Mouse (Mus musculus): ENCODE data around the gene Xpnpep1. TPM values are rescaled to one million over a fixed set of nuclear protein-coding genes. Genes with fewer than 3 reads are reported as not detected.

Xpnpep1 gene
- polyA plus RNA-seq, 1 experiment from 2014 or later, result 177 TPM

DNA sequence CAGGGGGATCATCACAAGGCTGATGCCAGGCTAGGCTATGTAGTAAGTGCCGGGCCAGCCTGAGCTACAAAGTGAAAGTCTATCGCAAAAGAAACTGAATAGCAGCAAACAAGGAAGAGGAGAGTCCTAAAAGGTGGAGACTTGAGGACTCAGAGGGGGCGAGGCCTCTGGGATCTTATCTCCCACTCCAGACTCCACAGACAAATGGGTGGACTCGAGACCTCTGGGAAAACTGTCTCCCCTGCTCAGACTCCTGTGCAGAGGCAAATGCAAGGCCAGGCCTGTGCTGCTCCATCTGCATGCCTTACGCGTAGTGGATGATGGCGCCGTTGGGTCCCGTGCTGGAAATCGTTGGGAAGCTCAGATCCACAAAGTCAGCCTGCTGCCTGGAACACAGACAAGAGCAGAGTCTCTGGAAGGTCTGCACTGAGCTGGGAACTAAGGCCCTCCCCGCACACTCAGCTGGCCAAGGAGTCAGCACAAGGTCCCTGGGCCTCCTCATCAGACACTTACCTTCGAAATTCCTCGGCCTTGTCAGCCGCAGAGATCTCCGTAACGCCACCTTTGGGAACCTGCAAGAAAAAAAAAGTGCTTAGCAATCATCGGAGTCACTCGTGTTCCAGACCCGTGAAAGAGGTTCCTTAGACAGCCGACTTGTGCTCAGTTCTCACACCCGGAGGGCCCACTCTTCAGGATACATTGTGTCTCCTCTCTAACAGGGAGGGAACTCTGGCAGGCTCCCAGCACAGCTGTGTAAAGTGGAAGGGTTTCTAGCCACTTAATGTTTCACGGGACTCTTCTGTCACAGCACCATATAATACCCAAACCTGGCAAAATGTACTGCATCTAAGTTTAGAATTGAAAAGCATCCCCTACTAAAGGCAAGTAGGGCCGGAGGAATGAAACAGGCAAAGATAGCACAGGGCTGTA, 37.6 kb downstream of the Xpnpep1 start:
- H3K9ac ChIP-seq (replicated peaks; ENCODE audit: low read length), result no peak overlapping the region
- no peaks in the 10 kb centered on the region for H3K4me1 ChIP-seq (ENCODE audit: control insufficient read depth, insufficient read depth, low read length)
- H3K27ac ChIP-seq (replicated peaks; ENCODE audit: low read depth, low read length), result no peak overlapping the region
- ATAC-seq (replicated peaks; ENCODE audit: insufficient number of reproducible peaks, low FRiP score, low TSS enrichment, low read depth), result no peak
- H3K4me2 ChIP-seq (ENCODE audit: low read depth, low read length), result no peak overlapping the region
- no peak overlapping the region for H3K4me3 ChIP-seq (ENCODE audit: low read depth, low read length)
- DNase-seq (ENCODE audit: low spot score), result no peak
- WGBS, result 94% methylated on average over 23 of the region's 23 CpGs
- H3K27me3 ChIP-seq (ENCODE audit: control insufficient read depth, insufficient read depth, low read length), result no peaks in the 10 kb centered on the region
- H3K36me3 ChIP-seq (replicated peaks; ENCODE audit: control insufficient read depth, insufficient read depth, low read depth, low read length), result peaks cover 2% of the 10 kb centered on the region
- H3K9me3 ChIP-seq (replicated peaks; ENCODE audit: control insufficient read depth, low read length), result no peaks in the 10 kb centered on the region

DNA sequence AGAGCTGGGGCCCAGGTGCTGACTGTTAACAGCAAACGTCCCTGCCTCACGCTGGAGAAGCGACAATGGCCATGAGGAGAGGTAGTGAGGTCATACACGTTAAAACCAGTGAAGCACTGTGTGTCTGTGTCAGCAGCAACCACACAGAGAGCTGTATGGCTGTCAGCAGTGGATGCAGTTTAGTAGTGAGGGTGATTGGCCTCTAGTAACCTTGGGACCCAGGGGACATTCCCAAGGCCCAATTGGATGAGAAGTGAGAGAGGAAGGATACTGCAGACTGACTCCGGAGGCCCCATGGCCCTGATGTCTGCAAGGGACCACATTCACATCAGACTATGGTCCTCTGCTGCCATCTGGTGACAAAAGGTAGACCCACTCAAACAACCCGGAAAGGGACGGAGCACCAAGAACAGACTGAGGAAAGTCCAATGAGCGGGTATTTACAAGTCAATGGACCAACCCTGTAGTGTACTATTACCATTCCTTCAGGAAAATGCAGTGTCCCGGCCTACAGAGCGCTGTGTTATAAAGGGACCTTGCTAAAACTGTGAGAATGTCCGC, 47.1 kb downstream of the Xpnpep1 start:
- peak; percentile 66 for DNase-seq (ENCODE audit: low spot score)
- Histone ChIP-seq H3K27me3 (ENCODE audit: control insufficient read depth, insufficient read depth, low read length) (no peaks in the 10 kb centered on the region), H3K36me3 (replicated peaks; ENCODE audit: control insufficient read depth, insufficient read depth, low read depth, low read length) (peaks cover 3% of the 10 kb centered on the region; the same call in 1 of the 2 replicates), H3K9ac (replicated peaks; ENCODE audit: low read length) (no peak overlapping the region), H3K4me1 (ENCODE audit: control insufficient read depth, insufficient read depth, low read length) (no peaks in the 10 kb centered on the region), H3K4me3 (ENCODE audit: low read depth, low read length) (no peak overlapping the region), H3K4me2 (ENCODE audit: low read depth, low read length) (no peak overlapping the region), H3K9me3 (replicated peaks; ENCODE audit: control insufficient read depth, low read length) (no peaks in the 10 kb centered on the region), H3K27ac (replicated peaks; ENCODE audit: low read depth, low read length) (no peak overlapping the region)
- 75% methylated on average over 11 of the region's 11 CpGs for WGBS
- peak; percentile 48; the same call in 1 of the 2 replicates for ATAC-seq (replicated peaks; ENCODE audit: insufficient number of reproducible peaks, low FRiP score, low TSS enrichment, low read depth)

DNA sequence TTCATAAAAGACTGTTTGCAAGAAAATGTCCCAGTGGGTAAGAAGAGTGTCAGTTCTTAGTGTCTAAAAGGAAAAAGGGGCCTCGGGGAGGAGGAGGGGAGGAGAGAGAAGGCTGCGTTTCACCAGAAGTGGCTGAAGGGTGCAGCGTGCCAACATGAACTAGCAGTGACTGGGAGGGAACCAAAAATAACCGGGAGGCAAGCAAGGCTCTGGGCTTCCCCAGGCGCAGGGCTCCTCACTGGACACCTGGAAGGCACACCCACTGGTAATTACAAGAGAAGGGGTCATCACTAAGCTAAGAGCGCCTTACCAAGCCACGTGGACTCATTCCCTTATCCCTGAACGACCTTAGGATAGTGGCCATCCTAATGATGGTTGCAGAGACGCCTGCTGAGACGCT, 48.1 kb downstream of the Xpnpep1 start:
- Histone ChIP-seq H3K27me3 (ENCODE audit: control insufficient read depth, insufficient read depth, low read length) (no peaks in the 10 kb centered on the region), H3K4me2 (ENCODE audit: low read depth, low read length) (no peak overlapping the region), H3K9me3 (replicated peaks; ENCODE audit: control insufficient read depth, low read length) (no peaks in the 10 kb centered on the region), H3K4me1 (ENCODE audit: control insufficient read depth, insufficient read depth, low read length) (no peaks in the 10 kb centered on the region), H3K4me3 (ENCODE audit: low read depth, low read length) (no peak overlapping the region), H3K36me3 (replicated peaks; ENCODE audit: control insufficient read depth, insufficient read depth, low read depth, low read length) (peaks cover 3% of the 10 kb centered on the region; the same call in 1 of the 2 replicates), H3K9ac (replicated peaks; ENCODE audit: low read length) (no peak overlapping the region), H3K27ac (replicated peaks; ENCODE audit: low read depth, low read length) (no peak overlapping the region)
- WGBS, result 92% methylated on average over 10 of the region's 10 CpGs
- ATAC-seq (replicated peaks; ENCODE audit: insufficient number of reproducible peaks, low FRiP score, low TSS enrichment, low read depth) (no peak), DNase-seq (ENCODE audit: low spot score) (no peak)

DNA sequence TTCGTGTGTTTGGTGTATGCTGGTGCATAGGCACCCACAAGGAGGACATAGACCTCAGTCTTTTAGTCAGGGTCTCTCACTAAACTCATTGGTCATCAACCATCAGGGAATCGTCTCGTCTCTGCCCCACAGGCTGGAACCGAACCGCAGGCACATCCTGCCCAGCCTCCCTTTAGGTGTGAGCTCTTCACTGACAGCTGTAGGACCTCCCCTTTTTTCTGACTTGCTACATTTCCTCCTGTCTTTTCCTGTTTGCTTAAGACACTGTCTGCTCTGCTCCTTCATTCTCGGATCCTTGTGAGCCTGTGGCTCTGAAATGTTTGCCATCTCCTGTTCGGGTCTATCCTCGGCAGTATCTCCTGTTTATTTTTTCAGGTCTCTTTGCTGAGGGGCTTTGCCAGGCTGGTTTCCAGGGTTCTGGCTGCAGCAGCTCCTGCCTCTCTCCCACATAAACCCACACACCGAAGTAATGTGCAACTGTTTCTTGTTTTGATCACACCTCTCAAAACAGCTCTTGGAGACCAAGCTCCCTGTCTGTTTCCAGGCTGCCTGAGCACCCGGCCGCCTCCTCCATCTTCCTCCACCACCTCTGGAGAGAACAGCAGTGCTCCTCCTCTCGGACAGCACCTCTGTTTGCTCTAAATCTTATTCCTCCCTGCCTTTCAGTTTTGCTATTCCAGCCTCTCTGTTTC, 60.8 kb downstream of the Xpnpep1 start:
- DNase-seq (ENCODE audit: low spot score), result no peak
- Histone ChIP-seq H3K36me3 (replicated peaks; ENCODE audit: control insufficient read depth, insufficient read depth, low read depth, low read length) (no peaks in the 10 kb centered on the region), H3K9me3 (replicated peaks; ENCODE audit: control insufficient read depth, low read length) (no peaks in the 10 kb centered on the region), H3K4me1 (ENCODE audit: control insufficient read depth, insufficient read depth, low read length) (no peaks in the 10 kb centered on the region), H3K27me3 (ENCODE audit: control insufficient read depth, insufficient read depth, low read length) (no peaks in the 10 kb centered on the region), H3K4me3 (ENCODE audit: low read depth, low read length) (no peak overlapping the region), H3K4me2 (ENCODE audit: low read depth, low read length) (no peak overlapping the region), H3K27ac (replicated peaks; ENCODE audit: low read depth, low read length) (no peak overlapping the region), H3K9ac (replicated peaks; ENCODE audit: low read length) (no peak overlapping the region)
- ATAC-seq (replicated peaks; ENCODE audit: insufficient number of reproducible peaks, low FRiP score, low TSS enrichment, low read depth), result no peak
- 75% methylated on average over 12 of the region's 12 CpGs for WGBS

DNA sequence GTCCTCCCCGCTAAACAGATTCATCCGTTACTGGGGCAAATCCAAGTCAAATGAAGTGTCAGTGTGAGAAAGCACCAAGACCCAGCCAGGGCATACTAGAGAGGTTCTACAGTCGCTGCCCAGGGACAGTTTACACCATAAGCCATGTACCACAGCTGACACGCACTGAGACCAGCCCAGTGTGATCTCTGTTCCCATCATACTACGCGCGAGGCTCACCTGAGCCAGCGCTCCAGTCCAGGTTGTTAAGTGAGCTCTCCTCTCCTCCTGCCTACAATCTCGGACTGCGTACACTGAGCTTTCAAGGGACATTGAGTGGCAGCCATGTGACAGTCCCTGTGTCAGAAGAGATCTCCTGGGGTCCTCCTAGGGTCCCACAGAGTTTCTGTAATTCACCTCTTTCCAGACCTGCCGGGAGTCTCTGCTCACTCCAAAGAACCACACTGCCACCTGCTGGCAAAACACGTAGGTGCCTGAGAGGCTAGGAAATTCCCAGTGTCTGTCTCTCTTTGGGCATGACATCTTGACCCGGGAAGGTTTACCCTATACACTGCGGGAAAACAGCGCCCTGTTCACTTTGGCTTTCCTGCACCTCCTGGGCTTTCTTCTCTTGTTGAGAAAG, 64.3 kb downstream of the Xpnpep1 start:
- Histone ChIP-seq H3K4me1 (ENCODE audit: control insufficient read depth, insufficient read depth, low read length) (no peaks in the 10 kb centered on the region), H3K27me3 (ENCODE audit: control insufficient read depth, insufficient read depth, low read length) (no peaks in the 10 kb centered on the region), H3K9ac (replicated peaks; ENCODE audit: low read length) (no peak overlapping the region), H3K4me3 (ENCODE audit: low read depth, low read length) (no peak overlapping the region), H3K36me3 (replicated peaks; ENCODE audit: control insufficient read depth, insufficient read depth, low read depth, low read length) (no peaks in the 10 kb centered on the region), H3K9me3 (replicated peaks; ENCODE audit: control insufficient read depth, low read length) (no peaks in the 10 kb centered on the region), H3K27ac (replicated peaks; ENCODE audit: low read depth, low read length) (no peak overlapping the region), H3K4me2 (ENCODE audit: low read depth, low read length) (no peak overlapping the region)
- WGBS, result 49% methylated on average over 15 of the region's 15 CpGs
- DNase-seq (ENCODE audit: low spot score) (peak; percentile 83), ATAC-seq (replicated peaks; ENCODE audit: insufficient number of reproducible peaks, low FRiP score, low TSS enrichment, low read depth) (peak; percentile 53)

DNA sequence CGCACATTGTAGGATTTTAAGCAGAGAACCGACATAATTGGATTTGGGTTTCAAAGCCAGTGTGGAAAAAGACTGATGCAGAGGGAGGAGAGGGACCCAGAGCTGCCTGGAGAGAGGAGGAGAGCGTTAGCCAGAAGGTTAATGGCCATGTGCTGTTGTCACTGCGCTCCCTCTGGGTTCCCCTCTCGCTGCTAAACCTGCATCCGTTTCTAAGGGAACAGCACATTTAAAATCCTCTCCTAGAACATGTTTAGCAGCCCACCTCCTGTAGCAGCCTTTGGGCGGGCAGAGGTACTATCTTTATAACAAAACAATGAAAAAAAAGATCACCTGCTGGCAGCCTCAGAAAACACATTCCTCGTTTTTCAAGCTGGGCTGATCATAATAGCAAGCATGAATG, 73.7 kb downstream of the Xpnpep1 start:
- no peaks in the 10 kb centered on the region for H3K36me3 ChIP-seq (replicated peaks; ENCODE audit: control insufficient read depth, insufficient read depth, low read depth, low read length)
- H3K9ac ChIP-seq (replicated peaks; ENCODE audit: low read length), result no peak overlapping the region
- DNase-seq (ENCODE audit: low spot score), result no peak
- WGBS, result 61% methylated on average over 8 of the region's 8 CpGs
- H3K4me1 ChIP-seq (ENCODE audit: control insufficient read depth, insufficient read depth, low read length), result no peaks in the 10 kb centered on the region
- H3K4me2 ChIP-seq (ENCODE audit: low read depth, low read length), result no peak overlapping the region
- H3K9me3 ChIP-seq (replicated peaks; ENCODE audit: control insufficient read depth, low read length), result no peaks in the 10 kb centered on the region
- ATAC-seq (replicated peaks; ENCODE audit: insufficient number of reproducible peaks, low FRiP score, low TSS enrichment, low read depth), result no peak
- no peak overlapping the region for H3K27ac ChIP-seq (replicated peaks; ENCODE audit: low read depth, low read length)
- H3K4me3 ChIP-seq (ENCODE audit: low read depth, low read length), result no peak overlapping the region
- no peaks in the 10 kb centered on the region for H3K27me3 ChIP-seq (ENCODE audit: control insufficient read depth, insufficient read depth, low read length)

DNA sequence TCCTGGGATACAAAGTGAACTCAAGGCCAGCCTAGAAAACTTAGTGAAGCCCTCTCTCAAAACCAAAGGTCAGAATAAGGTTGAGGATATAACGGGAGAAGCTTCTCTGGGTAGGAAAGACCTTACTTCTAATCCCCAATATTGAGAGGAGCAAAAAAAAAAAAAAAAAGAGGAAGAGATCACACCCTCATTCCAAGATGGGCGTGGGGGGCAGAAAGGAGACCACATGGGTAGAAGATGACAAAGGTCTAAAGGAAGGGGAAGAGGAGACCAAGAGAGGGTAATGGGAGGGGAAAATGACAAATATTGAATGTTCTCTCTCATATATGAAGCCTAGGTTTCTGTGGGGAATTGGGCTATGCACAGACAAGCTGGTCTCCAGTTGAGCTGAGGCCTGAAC, 77.3 kb downstream of the Xpnpep1 start:
- H3K4me2 ChIP-seq (ENCODE audit: low read depth, low read length), result no peak overlapping the region
- no peak overlapping the region for H3K4me3 ChIP-seq (ENCODE audit: low read depth, low read length)
- ATAC-seq (replicated peaks; ENCODE audit: insufficient number of reproducible peaks, low FRiP score, low TSS enrichment, low read depth), result no peak
- H3K4me1 ChIP-seq (ENCODE audit: control insufficient read depth, insufficient read depth, low read length), result no peaks in the 10 kb centered on the region
- H3K27ac ChIP-seq (replicated peaks; ENCODE audit: low read depth, low read length), result no peak overlapping the region
- no peak for DNase-seq (ENCODE audit: low spot score)
- H3K27me3 ChIP-seq (ENCODE audit: control insufficient read depth, insufficient read depth, low read length), result no peaks in the 10 kb centered on the region
- H3K9ac ChIP-seq (replicated peaks; ENCODE audit: low read length), result no peak overlapping the region
- no peaks in the 10 kb centered on the region for H3K9me3 ChIP-seq (replicated peaks; ENCODE audit: control insufficient read depth, low read length)
- WGBS, result 86% methylated on average over 2 of the region's 2 CpGs
- no peaks in the 10 kb centered on the region for H3K36me3 ChIP-seq (replicated peaks; ENCODE audit: control insufficient read depth, insufficient read depth, low read depth, low read length)
